Mouse (Mus musculus): ENCODE measurements at regions not wholly inside any gene's neighbourhood (a gene's known extent, or its start where the extent isn't known, plus 50 kb on each side); places are given as distances from the start of the nearest gene placed in this dataset.

DNA sequence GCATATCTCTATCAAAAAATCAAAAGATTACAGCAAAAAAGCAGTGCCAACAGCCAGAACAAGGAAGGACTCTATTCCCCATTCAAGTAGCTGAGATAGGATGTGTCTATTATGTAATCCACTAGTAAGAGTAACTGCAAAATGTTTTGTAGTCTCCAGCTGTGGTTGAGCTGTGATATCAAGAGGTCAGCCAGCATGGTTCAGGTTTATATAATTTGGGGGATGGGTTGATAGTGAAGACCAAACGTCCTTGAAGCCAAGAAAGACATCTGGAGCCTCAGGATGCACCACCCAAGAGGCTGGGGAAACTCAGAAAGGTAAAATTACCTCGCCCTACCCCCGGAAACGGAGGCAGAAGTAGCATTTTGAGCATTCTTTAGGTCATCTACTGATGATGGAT is 158.3 kb upstream of the Plxnc1 start:
- 84% methylated on average over 4 of the region's 4 CpGs for WGBS
- no peaks in the 10 kb centered on the region; the same call in 1 of the 2 replicates for H3K4me1 ChIP-seq (replicated peaks; ENCODE audit: control insufficient read depth, insufficient read depth, low read length)
- DNase-seq = no peak
- no peak for TF ChIP-seq CTCF (IDR thresholded peaks at IDR 0.05; ENCODE audit: borderline replicate concordance, control insufficient read depth, extremely low read depth, insufficient read depth, low read length, poor library complexity)
- TF ChIP-seq POLR2A (IDR thresholded peaks at IDR 0.05; ENCODE audit: control insufficient read depth, extremely low read depth, insufficient read depth, low read length, poor library complexity) = no peak
- H3K36me3 ChIP-seq (ENCODE audit: control insufficient read depth, insufficient read depth, low read length) = no peaks in the 10 kb centered on the region
- no peaks in the 10 kb centered on the region for H3K27me3 ChIP-seq (ENCODE audit: control insufficient read depth, insufficient read depth, low read length)
- H3K27ac ChIP-seq (ENCODE audit: control insufficient read depth, insufficient read depth, low read length) = no peak overlapping the region
- no peak overlapping the region for H3K4me3 ChIP-seq (ENCODE audit: control insufficient read depth, insufficient read depth, low read length)

DNA sequence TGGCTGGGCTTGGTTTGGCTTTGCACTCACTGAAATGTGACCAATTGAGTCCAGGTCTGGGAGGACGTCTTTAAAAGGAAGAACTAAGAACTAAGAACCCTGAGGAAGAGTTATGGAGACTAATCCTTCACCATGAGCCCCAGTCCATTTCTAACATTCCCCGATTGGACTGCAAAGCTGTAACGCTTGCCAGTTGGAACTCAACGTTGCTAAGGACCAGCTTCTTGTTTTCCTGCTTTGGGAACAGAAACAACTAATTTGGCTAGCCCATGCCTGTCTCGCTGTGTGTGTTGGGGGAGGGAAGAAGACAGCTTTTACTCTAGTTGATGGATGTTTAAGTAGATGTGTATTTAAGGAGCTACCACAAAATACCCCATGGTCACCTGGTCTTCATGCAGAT is 155.3 kb upstream of the Plxnc1 start:
- no peak overlapping the region for H3K27ac ChIP-seq (ENCODE audit: control insufficient read depth, insufficient read depth, low read length)
- H3K4me1 ChIP-seq (replicated peaks; ENCODE audit: control insufficient read depth, insufficient read depth, low read length) = no peaks in the 10 kb centered on the region
- no peaks in the 10 kb centered on the region for H3K36me3 ChIP-seq (ENCODE audit: control insufficient read depth, insufficient read depth, low read length)
- TF ChIP-seq POLR2A (IDR thresholded peaks at IDR 0.05; ENCODE audit: control insufficient read depth, extremely low read depth, insufficient read depth, low read length, poor library complexity) (no peak), CTCF (IDR thresholded peaks at IDR 0.05; ENCODE audit: borderline replicate concordance, control insufficient read depth, extremely low read depth, insufficient read depth, low read length, poor library complexity) (no peak)
- no peak for DNase-seq
- WGBS = 86% methylated on average over 5 of the region's 5 CpGs
- no peaks in the 10 kb centered on the region for H3K27me3 ChIP-seq (ENCODE audit: control insufficient read depth, insufficient read depth, low read length)
- H3K4me3 ChIP-seq (ENCODE audit: control insufficient read depth, insufficient read depth, low read length) = no peak overlapping the region

DNA sequence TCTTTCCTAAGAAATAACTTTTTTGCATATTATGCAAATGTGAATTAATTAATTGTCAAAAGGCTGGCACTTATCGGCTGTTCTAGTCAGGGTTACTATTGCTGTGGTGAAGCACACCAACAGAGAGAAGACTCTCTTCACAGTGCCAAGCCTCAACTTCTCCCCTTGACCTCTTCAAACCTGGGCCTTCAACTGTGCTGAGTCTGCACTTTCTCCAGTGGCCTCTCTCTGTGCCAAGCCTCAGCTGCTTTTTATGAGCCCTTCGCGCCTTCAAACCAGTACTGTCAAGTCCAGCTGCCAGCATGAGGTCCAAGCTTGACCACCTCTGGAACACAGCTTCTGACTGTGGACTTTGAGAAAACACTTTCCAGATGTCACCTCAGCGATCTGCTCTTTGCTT is 151.2 kb upstream of the Plxnc1 start:
- WGBS = 97% methylated on average over 4 of the region's 4 CpGs
- no peak for DNase-seq
- no peak for TF ChIP-seq CTCF (IDR thresholded peaks at IDR 0.05; ENCODE audit: borderline replicate concordance, control insufficient read depth, extremely low read depth, insufficient read depth, low read length, poor library complexity)
- TF ChIP-seq POLR2A (IDR thresholded peaks at IDR 0.05; ENCODE audit: control insufficient read depth, extremely low read depth, insufficient read depth, low read length, poor library complexity) = no peak
- Histone ChIP-seq H3K36me3 (ENCODE audit: control insufficient read depth, insufficient read depth, low read length) (no peaks in the 10 kb centered on the region), H3K27ac (ENCODE audit: control insufficient read depth, insufficient read depth, low read length) (no peak overlapping the region), H3K4me3 (ENCODE audit: control insufficient read depth, insufficient read depth, low read length) (no peak overlapping the region), H3K4me1 (replicated peaks; ENCODE audit: control insufficient read depth, insufficient read depth, low read length) (no peaks in the 10 kb centered on the region), H3K27me3 (ENCODE audit: control insufficient read depth, insufficient read depth, low read length) (no peaks in the 10 kb centered on the region)

DNA sequence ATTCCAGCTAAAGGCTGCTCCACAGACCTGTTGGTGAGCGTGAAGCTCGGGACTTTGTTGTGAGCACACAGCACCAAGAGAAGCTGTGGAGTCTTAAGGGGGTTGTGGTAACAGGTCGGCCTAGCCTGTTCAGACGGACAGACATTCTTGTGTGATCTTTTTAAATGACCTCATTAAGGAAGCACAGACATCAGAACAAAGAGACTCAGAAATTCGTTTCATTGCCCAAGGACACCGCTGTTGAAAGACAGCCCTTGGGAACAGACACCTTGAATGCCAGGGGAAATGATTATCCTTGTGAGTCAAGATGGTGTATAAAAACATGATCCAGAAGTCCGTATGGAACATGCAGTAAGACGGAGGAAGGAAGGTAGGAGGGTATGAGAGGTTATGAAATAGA is 150.1 kb upstream of the Plxnc1 start:
- no peak overlapping the region for H3K27ac ChIP-seq (ENCODE audit: control insufficient read depth, insufficient read depth, low read length)
- no peaks in the 10 kb centered on the region for H3K4me1 ChIP-seq (replicated peaks; ENCODE audit: control insufficient read depth, insufficient read depth, low read length)
- DNase-seq = no peak
- H3K36me3 ChIP-seq (ENCODE audit: control insufficient read depth, insufficient read depth, low read length) = no peaks in the 10 kb centered on the region
- TF ChIP-seq POLR2A (IDR thresholded peaks at IDR 0.05; ENCODE audit: control insufficient read depth, extremely low read depth, insufficient read depth, low read length, poor library complexity) = no peak
- no peak for TF ChIP-seq CTCF (IDR thresholded peaks at IDR 0.05; ENCODE audit: borderline replicate concordance, control insufficient read depth, extremely low read depth, insufficient read depth, low read length, poor library complexity)
- H3K27me3 ChIP-seq (ENCODE audit: control insufficient read depth, insufficient read depth, low read length) = no peaks in the 10 kb centered on the region
- no peak overlapping the region for H3K4me3 ChIP-seq (ENCODE audit: control insufficient read depth, insufficient read depth, low read length)
- WGBS = 92% methylated on average over 8 of the region's 8 CpGs

DNA sequence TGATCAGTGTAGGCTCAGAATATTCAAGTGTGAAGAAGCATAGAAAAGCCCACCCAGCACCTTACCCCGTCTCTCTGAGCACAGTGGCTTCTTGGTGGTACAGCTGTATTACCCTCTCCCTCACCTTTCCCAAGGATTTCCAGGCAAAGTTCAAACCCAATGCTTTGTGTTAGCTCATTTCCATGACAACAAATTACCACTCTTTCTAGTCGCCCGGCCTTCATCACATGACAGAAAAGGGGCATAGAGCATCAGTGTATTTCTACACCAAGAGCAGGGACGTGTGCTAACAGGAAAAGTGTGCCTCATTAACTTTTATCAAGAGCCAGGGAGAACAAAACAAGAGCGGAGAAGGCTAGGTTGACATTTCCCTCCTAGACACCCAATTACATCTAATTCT is 148.6 kb upstream of the Plxnc1 start:
- WGBS = 93% methylated on average over 5 of the region's 5 CpGs
- TF ChIP-seq CTCF (IDR thresholded peaks at IDR 0.05; ENCODE audit: borderline replicate concordance, control insufficient read depth, extremely low read depth, insufficient read depth, low read length, poor library complexity) (no peak), POLR2A (IDR thresholded peaks at IDR 0.05; ENCODE audit: control insufficient read depth, extremely low read depth, insufficient read depth, low read length, poor library complexity) (no peak)
- H3K4me3 ChIP-seq (ENCODE audit: control insufficient read depth, insufficient read depth, low read length) = no peak overlapping the region
- no peak for DNase-seq
- no peaks in the 10 kb centered on the region for H3K4me1 ChIP-seq (replicated peaks; ENCODE audit: control insufficient read depth, insufficient read depth, low read length)
- no peak overlapping the region for H3K27ac ChIP-seq (ENCODE audit: control insufficient read depth, insufficient read depth, low read length)
- H3K27me3 ChIP-seq (ENCODE audit: control insufficient read depth, insufficient read depth, low read length) = no peaks in the 10 kb centered on the region
- H3K36me3 ChIP-seq (ENCODE audit: control insufficient read depth, insufficient read depth, low read length) = no peaks in the 10 kb centered on the region

GRCm38 (mm10) chr10:95091086-95091485 is 146.5 kb upstream of the Plxnc1 start:
- Histone ChIP-seq H3K27ac (ENCODE audit: control insufficient read depth, insufficient read depth, low read length) (no peak overlapping the region), H3K4me3 (ENCODE audit: control insufficient read depth, insufficient read depth, low read length) (no peak overlapping the region), H3K4me1 (replicated peaks; ENCODE audit: control insufficient read depth, insufficient read depth, low read length) (no peaks in the 10 kb centered on the region), H3K36me3 (ENCODE audit: control insufficient read depth, insufficient read depth, low read length) (no peaks in the 10 kb centered on the region), H3K27me3 (ENCODE audit: control insufficient read depth, insufficient read depth, low read length) (no peaks in the 10 kb centered on the region)
- no peak for DNase-seq
- 91% methylated on average over 6 of the region's 6 CpGs for WGBS
- TF ChIP-seq POLR2A (IDR thresholded peaks at IDR 0.05; ENCODE audit: control insufficient read depth, extremely low read depth, insufficient read depth, low read length, poor library complexity) = no peak
- no peak for TF ChIP-seq CTCF (IDR thresholded peaks at IDR 0.05; ENCODE audit: borderline replicate concordance, control insufficient read depth, extremely low read depth, insufficient read depth, low read length, poor library complexity)

DNA sequence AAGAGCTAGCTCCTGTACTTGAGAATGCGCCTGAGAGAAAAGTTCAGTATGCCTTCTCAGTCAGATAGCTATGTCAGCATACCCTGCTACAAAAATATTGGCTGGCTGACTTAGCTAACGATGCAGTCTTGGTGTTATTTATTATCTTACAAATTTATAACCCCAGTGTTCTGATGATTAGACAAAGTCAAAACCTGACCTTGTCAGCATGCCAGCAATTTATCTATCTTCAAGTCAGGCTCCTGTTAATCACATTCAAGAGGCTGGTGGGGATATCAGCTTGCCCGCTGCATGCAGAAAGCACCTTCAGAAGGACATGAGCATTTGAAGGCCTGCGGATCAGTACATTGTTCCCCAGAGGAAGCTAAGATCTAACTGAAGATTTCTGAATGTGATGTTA is 146.0 kb upstream of the Plxnc1 start:
- WGBS = 95% methylated on average over 4 of the region's 4 CpGs
- TF ChIP-seq CTCF (IDR thresholded peaks at IDR 0.05; ENCODE audit: borderline replicate concordance, control insufficient read depth, extremely low read depth, insufficient read depth, low read length, poor library complexity) (no peak), POLR2A (IDR thresholded peaks at IDR 0.05; ENCODE audit: control insufficient read depth, extremely low read depth, insufficient read depth, low read length, poor library complexity) (no peak)

More for the DNA sequence above, 146.0 kb upstream of the Plxnc1 start:
- no peak for DNase-seq
- no peak overlapping the region for H3K4me3 ChIP-seq (ENCODE audit: control insufficient read depth, insufficient read depth, low read length)
- H3K4me1 ChIP-seq (replicated peaks; ENCODE audit: control insufficient read depth, insufficient read depth, low read length) = no peaks in the 10 kb centered on the region
- no peaks in the 10 kb centered on the region for H3K36me3 ChIP-seq (ENCODE audit: control insufficient read depth, insufficient read depth, low read length)
- H3K27me3 ChIP-seq (ENCODE audit: control insufficient read depth, insufficient read depth, low read length) = no peaks in the 10 kb centered on the region
- H3K27ac ChIP-seq (ENCODE audit: control insufficient read depth, insufficient read depth, low read length) = no peak overlapping the region

All from thymus, adult 2 months (tissue).